Mouse (Mus musculus) heart, embryonic 11.5 days (tissue): ENCODE results near the gene Pja2. TPM values are rescaled to one million over a fixed set of nuclear protein-coding genes. Genes with fewer than 3 reads are reported as not detected.

Source experiments
- ATAC-seq: fragments of 200-750 bp; cut with Nextera tagmentation; replicated peaks from 2 replicates; pipeline ENCODE4 v1.8.0; 2017; ENCODE audit warnings: moderate library complexity; ENCODE audit not compliant: insufficient number of reproducible peaks, low FRiP score, low TSS enrichment
- H3K27ac ChIP-seq: fragments of 300-500 bp; sonication (generic); 2 replicates; pipeline ENCODE4 v1.5.1; 2014; ENCODE audit warnings: mild to moderate bottlenecking, low read depth, low read length
- H3K27me3 ChIP-seq: fragments of 300-500 bp; sonication (generic); 2 replicates; pipeline ENCODE4 v1.6.1; 2014; ENCODE audit warnings: mild to moderate bottlenecking, low read length, mixed read lengths; ENCODE audit not compliant: control insufficient read depth, insufficient read depth
- H3K36me3 ChIP-seq: fragments of 300-500 bp; sonication (generic); 2 replicates; pipeline ENCODE4 v1.6.1; 2014; ENCODE audit warnings: mild to moderate bottlenecking, low read length, moderate library complexity, mixed read lengths; ENCODE audit not compliant: control insufficient read depth, insufficient read depth
- H3K4me1 ChIP-seq: fragments of 300-500 bp; sonication (generic); 2 replicates; pipeline ENCODE4 v1.6.1; 2014; ENCODE audit warnings: low read length; ENCODE audit not compliant: control insufficient read depth, insufficient read depth
- H3K4me2 ChIP-seq: fragments of 300-500 bp; sonication (generic); 2 replicates; pipeline ENCODE4 v1.6.1; 2014; ENCODE audit warnings: mild to moderate bottlenecking, moderate library complexity
- H3K4me3 ChIP-seq: fragments of 300-500 bp; sonication (generic); 2 replicates; pipeline ENCODE4 v1.5.1; 2014; ENCODE audit warnings: low read depth, low read length
- H3K9ac ChIP-seq: fragments of 300-500 bp; sonication (generic); 2 replicates; pipeline ENCODE4 v1.6.1; 2014; ENCODE audit warnings: mild to moderate bottlenecking, low read depth, low read length, moderate library complexity
- H3K9me3 ChIP-seq: fragments of 300-500 bp; sonication (generic); replicated peaks from 2 replicates; pipeline ENCODE4 v1.6.1; 2016; ENCODE audit warnings: low read length; ENCODE audit not compliant: control insufficient read depth
- WGBS: fragments of 180-500 bp; shearing (Covaris S2); extraction: QIAGEN DNeasy Blood & Tissue Kit; methylation state at CpG from one replicate; pipeline ENCODE4 v1.1.7; 2014; ENCODE audit not compliant: insufficient replicate concordance; 5-methylcytosine and 5-hydroxymethylcytosine counted together
- polyA plus RNA-seq: library from polyadenylated mRNA; unstranded; fragments of >200 nt; fragmentation: Nextera tagmentation; extraction: Ambion mirVana; gene quantifications from 2 replicates; pipeline ENCODE4 v1.2.1, GENCODE M21; 2014

Pja2 gene
- 69.2 and 92.2 TPM in 2 replicates for polyA plus RNA-seq

- under 1% methylated on average over 54 of the region's 60 CpGs for WGBS
- H3K9ac ChIP-seq = peak within 1 kb of the TSS; percentile 95
- no peaks in the 10 kb centered on the region for H3K27me3 ChIP-seq
- H3K4me3 ChIP-seq = peak within 1 kb of the TSS; percentile 88
- peak within 1 kb of the TSS; percentile 94 for H3K4me2 ChIP-seq
- H3K27ac ChIP-seq = peak within 1 kb of the TSS; percentile 98
- no peaks in the 10 kb centered on the region for H3K4me1 ChIP-seq
- H3K9me3 ChIP-seq = no peaks in the 10 kb centered on the region
- ATAC-seq = peak; percentile 99
- H3K36me3 ChIP-seq = no peaks in the 10 kb centered on the region
Measured at GRCm38 (mm10) chr17:64331898-64332769, at the start of gene Pja2. TSS of gene Pja2 (minus strand) at chr17:64331916.

- Histone ChIP-seq H3K4me1 (no peaks in the 10 kb centered on the region), H3K4me2 (no peak overlapping the region), H3K4me3 (no peak overlapping the region), H3K9me3 (no peaks in the 10 kb centered on the region), H3K27ac (no peak overlapping the region), H3K36me3 (no peaks in the 10 kb centered on the region), H3K27me3 (no peaks in the 10 kb centered on the region), H3K9ac (no peak overlapping the region)
- ATAC-seq = no peak
- 60% methylated on average over 4 of the region's 4 CpGs for WGBS
Measured at GRCm38 (mm10) chr17:64375327-64375726, 43.6 kb upstream of the Pja2 start.

GRCm38 (mm10) chr17:64363694-64364093 is 32.0 kb upstream of the Pja2 start:
- no peak overlapping the region for H3K9ac ChIP-seq
- no peak for ATAC-seq
- no peaks in the 10 kb centered on the region for H3K9me3 ChIP-seq
- H3K27ac ChIP-seq = no peak overlapping the region
- no peak overlapping the region for H3K4me2 ChIP-seq
- no peaks in the 10 kb centered on the region for H3K36me3 ChIP-seq
- whole genome bisulfite sequencing = 93% methylated on average over 1 of the region's 1 CpGs
- no peak overlapping the region for H3K4me3 ChIP-seq
- no peaks in the 10 kb centered on the region for H3K4me1 ChIP-seq
- H3K27me3 ChIP-seq = no peaks in the 10 kb centered on the region

GRCm38 (mm10) chr17:64362570-64362969 is 30.9 kb upstream of the Pja2 start:
- H3K36me3 ChIP-seq = no peaks in the 10 kb centered on the region
- 79% methylated on average over 5 of the region's 5 CpGs for WGBS
- no peaks in the 10 kb centered on the region for H3K9me3 ChIP-seq
- no peaks in the 10 kb centered on the region for H3K4me1 ChIP-seq
- ATAC-seq = no peak
- H3K27me3 ChIP-seq = no peaks in the 10 kb centered on the region
- no peak overlapping the region for H3K4me2 ChIP-seq
- H3K27ac ChIP-seq = no peak overlapping the region
- no peak overlapping the region for H3K9ac ChIP-seq
- no peak overlapping the region for H3K4me3 ChIP-seq

- ATAC-seq = no peak
- H3K9ac ChIP-seq = no peak overlapping the region
- WGBS = 79% methylated on average over 3 of the region's 3 CpGs
- H3K36me3 ChIP-seq = no peaks in the 10 kb centered on the region
- H3K4me3 ChIP-seq = no peak overlapping the region
- no peaks in the 10 kb centered on the region for H3K4me1 ChIP-seq
- no peaks in the 10 kb centered on the region for H3K27me3 ChIP-seq
- no peak overlapping the region for H3K4me2 ChIP-seq
- H3K27ac ChIP-seq = no peak overlapping the region
- no peaks in the 10 kb centered on the region for H3K9me3 ChIP-seq
Measured at GRCm38 (mm10) chr17:64361911-64362425, 30.3 kb upstream of the Pja2 start.

GRCm38 (mm10) chr17:64353940-64354339 is 22.2 kb upstream of the Pja2 start:
- H3K4me2 ChIP-seq = no peak overlapping the region
- H3K9me3 ChIP-seq = no peaks in the 10 kb centered on the region; the same call in 1 of the 2 replicates
- no peak overlapping the region for H3K27ac ChIP-seq
- no peak overlapping the region for H3K4me3 ChIP-seq
- H3K36me3 ChIP-seq = no peaks in the 10 kb centered on the region
- no peaks in the 10 kb centered on the region for H3K27me3 ChIP-seq
- no peak overlapping the region for H3K9ac ChIP-seq
- ATAC-seq = no peak
- WGBS = 89% methylated on average over 7 of the region's 7 CpGs
- no peaks in the 10 kb centered on the region for H3K4me1 ChIP-seq

GRCm38 (mm10) chr17:64346135-64346534 is 14.4 kb upstream of the Pja2 start:
- H3K9ac ChIP-seq = no peak overlapping the region
- peak overlapping the region; percentile 55 for H3K4me2 ChIP-seq
- H3K27me3 ChIP-seq = no peaks in the 10 kb centered on the region
- no peak overlapping the region for H3K27ac ChIP-seq
- no peak for ATAC-seq
- no peaks in the 10 kb centered on the region for H3K4me1 ChIP-seq
- no peak overlapping the region for H3K4me3 ChIP-seq
- 29% methylated on average over 17 of the region's 17 CpGs for WGBS
- no peaks in the 10 kb centered on the region for H3K9me3 ChIP-seq
- no peaks in the 10 kb centered on the region for H3K36me3 ChIP-seq

- H3K9me3 ChIP-seq = no peaks in the 10 kb centered on the region
- H3K9ac ChIP-seq = no peak overlapping the region
- 69% methylated on average over 7 of the region's 7 CpGs for WGBS
- no peaks in the 10 kb centered on the region for H3K4me1 ChIP-seq
- no peak overlapping the region for H3K4me3 ChIP-seq
- no peaks in the 10 kb centered on the region for H3K27me3 ChIP-seq
- ATAC-seq = no peak; the same call in 1 of the 2 replicates
- H3K27ac ChIP-seq = no peak overlapping the region
- no peak overlapping the region for H3K4me2 ChIP-seq
- H3K36me3 ChIP-seq = no peaks in the 10 kb centered on the region
Measured at GRCm38 (mm10) chr17:64344576-64345172, 13.0 kb upstream of the Pja2 start.
